Mouse (Mus musculus): ENCODE results near the gene Sec24d. TPM values are rescaled to one million over a fixed set of nuclear protein-coding genes. Genes with fewer than 3 reads are reported as not detected.

The Sec24d gene
- total RNA-seq, 2 experiments from 2014 or later, result 86.7 to 183 TPM

DNA sequence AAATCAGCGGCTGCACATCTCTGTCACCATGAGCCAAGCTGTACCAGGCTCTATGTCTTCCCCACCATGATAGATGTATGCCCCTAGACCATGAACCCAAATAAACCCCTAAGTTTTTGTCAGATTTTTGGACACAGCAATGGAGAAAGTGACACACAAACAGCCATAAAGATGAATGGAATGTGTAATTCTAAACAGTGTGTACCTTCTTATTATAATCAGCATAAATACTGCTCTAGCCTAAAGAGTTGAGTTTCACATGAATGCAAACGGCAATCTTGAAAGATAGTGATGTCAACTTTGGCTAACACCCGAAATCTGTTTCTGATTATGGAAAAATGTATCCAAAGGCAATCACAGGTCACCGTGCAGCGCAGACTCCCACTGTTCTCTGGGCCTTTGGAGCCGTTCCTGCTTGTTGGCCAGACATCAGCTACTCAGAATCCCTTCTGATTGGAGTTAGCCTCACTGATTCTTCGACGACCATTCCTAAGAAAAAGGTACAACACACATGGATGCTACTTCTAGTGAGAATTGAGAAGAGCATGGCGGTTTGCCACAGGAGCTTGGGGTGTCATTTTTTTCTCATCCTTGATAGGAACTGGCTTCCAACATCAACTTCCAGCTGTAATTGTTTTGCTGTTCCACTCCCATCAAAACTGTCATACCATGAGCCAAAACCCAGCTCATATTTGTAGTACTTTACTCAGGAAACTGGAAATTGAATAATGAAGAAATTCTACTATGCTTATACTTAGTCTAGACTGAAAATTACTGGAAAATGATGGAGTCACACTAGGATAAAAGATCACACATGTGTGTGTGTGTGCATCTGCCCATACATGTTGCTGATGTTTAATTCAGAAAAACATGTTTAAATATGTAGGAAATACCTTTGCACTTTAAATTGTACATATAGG lies 130.6 kb downstream of the Sec24d start:
- no peak for DNase-seq

GRCm38 (mm10) chr3:123404945-123405344 lies 137.7 kb downstream of the Sec24d start:
- DNase-seq, result no peak

DNA sequence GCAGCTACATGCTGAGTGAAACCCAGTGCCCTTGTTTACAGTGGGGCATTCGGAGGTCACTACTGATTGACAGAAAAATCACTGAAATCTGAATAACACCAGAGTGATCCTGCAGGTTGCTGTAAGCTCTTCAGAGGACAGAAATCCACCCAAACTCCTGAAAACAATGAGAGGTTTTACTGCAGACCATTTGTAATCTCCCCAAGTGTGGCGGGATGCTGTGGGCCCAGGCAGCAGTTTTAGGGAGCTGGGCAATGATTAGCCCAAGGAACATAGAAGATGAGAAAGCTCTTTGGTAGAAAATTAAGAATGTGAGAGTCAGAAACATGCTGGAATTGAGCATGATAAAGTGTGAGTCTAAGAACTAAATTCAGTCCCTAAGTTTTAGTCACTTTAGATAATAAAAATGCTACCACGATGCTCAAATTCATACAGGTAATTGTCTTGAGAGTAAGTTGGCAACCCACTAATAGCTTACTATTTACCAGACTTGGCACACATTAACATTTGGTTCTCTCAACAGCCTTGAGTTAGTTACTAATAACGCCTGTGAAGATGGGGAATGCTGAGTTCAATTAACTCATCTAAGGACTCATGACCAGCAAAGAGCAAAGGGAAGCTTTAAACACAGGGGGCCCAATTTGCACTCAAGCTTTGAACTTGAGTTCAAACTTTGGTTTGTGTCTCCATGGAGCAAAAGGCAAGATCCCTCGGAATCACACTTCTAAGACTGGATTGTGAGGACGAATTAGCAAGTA lies 144.7 kb downstream of the Sec24d start:
- no peak for DNase-seq

DNA sequence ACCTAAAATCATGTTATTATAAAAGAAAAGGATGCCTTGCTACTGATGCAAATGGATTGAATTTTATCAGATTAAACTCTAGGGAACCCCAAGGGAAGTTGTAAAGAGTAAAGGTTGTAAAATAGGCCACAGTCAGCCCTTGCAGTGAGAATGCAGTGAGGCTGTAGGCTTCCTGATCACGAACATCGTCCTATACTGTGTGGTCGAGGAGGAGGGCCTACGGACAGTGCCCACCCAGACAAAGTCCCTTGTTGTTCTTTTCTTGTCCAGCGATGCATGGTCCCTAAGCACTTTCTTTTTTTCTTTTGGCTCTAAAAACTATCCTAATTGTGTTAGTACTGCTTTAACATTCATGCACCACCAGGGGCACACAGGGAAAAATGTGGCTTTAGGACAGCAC lies 145.9 kb downstream of the Sec24d start:
- no peak for DNase-seq

Other genes with a start within 250 kb of the Sec24d start
- gene Myoz2, start 232.4 kb upstream of the Sec24d start, total RNA-seq (2021), result under 1 TPM in 1 of 2 experiments, not detected in 1; 0.40 TPM
- 10 to 100 TPM in 1 of 2 experiments, 1 to 10 TPM in 1; 6.3 to 11.5 TPM for gene Synpo2, start 31.3 kb upstream of the Sec24d start, total RNA-seq (2021)
- gene Mettl14, start 118.7 kb downstream of the Sec24d start, total RNA-seq (2021), result 10 to 100 TPM; 14.8 to 15.8 TPM
- 1 to 10 TPM; 1.4 to 1.8 TPM for gene Prss12, start 179.5 kb downstream of the Sec24d start, total RNA-seq (2021)